Mouse (Mus musculus): ENCODE measurements around the gene Acp6. TPM values are rescaled to one million over a fixed set of nuclear protein-coding genes. Genes with fewer than 3 reads are reported as not detected.

The Acp6 gene
- total and polyA plus RNA-seq, 3 experiments: 50.7 to 91.1 (median 54.4) TPM

GRCm38 (mm10) chr3:97178885-97179284 lies 20.3 kb downstream of the Acp6 start:
- H3K4me1 ChIP-seq (ENCODE audit: insufficient read depth, low read depth, low read length): no peaks in the 10 kb centered on the region
- peaks cover 39% of the 10 kb centered on the region for H3K36me3 ChIP-seq (replicated peaks)
- H3K9me3 ChIP-seq (replicated peaks): no peaks in the 10 kb centered on the region
- no peak for TF ChIP-seq TAL1 (conservative IDR thresholded peaks at IDR 0.05; ENCODE audit: low read depth, low read length)
- TF ChIP-seq POLR2AphosphoS5 (IDR thresholded peaks at IDR 0.05; ENCODE audit: insufficient replicate concordance, low read depth, low read length): no peak
- TF ChIP-seq GATA2 (IDR thresholded peaks at IDR 0.05; ENCODE audit: borderline replicate concordance, low read depth, low read length): no peak
- TF ChIP-seq GATA1 (IDR thresholded peaks at IDR 0.05; ENCODE audit: borderline replicate concordance, low read length): no peak
- TF ChIP-seq CTCF (IDR thresholded peaks at IDR 0.05; ENCODE audit: low read depth, low read length): no peak
- no peak overlapping the region for H3K4me3 ChIP-seq (ENCODE audit: low read depth, low read length)
- no peak for DNase-seq (ENCODE audit: low spot score)
- ATAC-seq (ENCODE audit: extremely low read depth, insufficient number of reproducible peaks, low FRiP score, poor library complexity, severe bottlenecking): no peak
- peaks cover 3% of the 10 kb centered on the region; the same call in 1 of the 2 replicates for H3K27me3 ChIP-seq (ENCODE audit: insufficient read depth, low read length)

- no peaks in the 10 kb centered on the region for H3K9me3 ChIP-seq (replicated peaks)
- no peak for DNase-seq (ENCODE audit: low spot score)
- ATAC-seq (ENCODE audit: extremely low read depth, insufficient number of reproducible peaks, low FRiP score, poor library complexity, severe bottlenecking): no peak
- peaks cover 26% of the 10 kb centered on the region for H3K36me3 ChIP-seq (replicated peaks)
- peaks cover 6% of the 10 kb centered on the region; the same call in 1 of the 2 replicates for H3K4me1 ChIP-seq (ENCODE audit: insufficient read depth, low read depth, low read length)
- no peak overlapping the region for H3K4me3 ChIP-seq (ENCODE audit: low read depth, low read length)
- H3K27me3 ChIP-seq (ENCODE audit: insufficient read depth, low read length): peaks cover 5% of the 10 kb centered on the region; the same call in 1 of the 2 replicates
- no peak for TF ChIP-seq GATA2 (IDR thresholded peaks at IDR 0.05; ENCODE audit: borderline replicate concordance, low read depth, low read length)
- TF ChIP-seq CTCF (IDR thresholded peaks at IDR 0.05; ENCODE audit: low read depth, low read length): no peak
- no peak for TF ChIP-seq GATA1 (IDR thresholded peaks at IDR 0.05; ENCODE audit: borderline replicate concordance, low read length)
- no peak for TF ChIP-seq POLR2AphosphoS5 (IDR thresholded peaks at IDR 0.05; ENCODE audit: insufficient replicate concordance, low read depth, low read length)
- TF ChIP-seq TAL1 (conservative IDR thresholded peaks at IDR 0.05; ENCODE audit: low read depth, low read length): no peak
These were observed 21.9 kb downstream of the Acp6 start for GRCm38 (mm10) chr3:97180527-97180926.

GRCm38 (mm10) chr3:97183810-97184209 lies 25.2 kb downstream of the Acp6 start:
- Histone ChIP-seq H3K4me3 (ENCODE audit: low read depth, low read length) (no peak overlapping the region), H3K27me3 (ENCODE audit: insufficient read depth, low read length) (peaks cover 19% of the 10 kb centered on the region), H3K9me3 (replicated peaks) (no peaks in the 10 kb centered on the region), H3K36me3 (replicated peaks) (no peaks in the 10 kb centered on the region), H3K4me1 (ENCODE audit: insufficient read depth, low read depth, low read length) (peaks cover 7% of the 10 kb centered on the region; the same call in 1 of the 2 replicates)
- peak; percentile 23 for DNase-seq (ENCODE audit: low spot score)
- ATAC-seq (ENCODE audit: extremely low read depth, insufficient number of reproducible peaks, low FRiP score, poor library complexity, severe bottlenecking): peak; percentile 35; the same call in 1 of the 2 replicates
- TF ChIP-seq GATA2 (IDR thresholded peaks at IDR 0.05; ENCODE audit: borderline replicate concordance, low read depth, low read length) (no peak), CTCF (IDR thresholded peaks at IDR 0.05; ENCODE audit: low read depth, low read length) (peak; percentile 24; the same call in 1 of the 2 replicates)

DNA sequence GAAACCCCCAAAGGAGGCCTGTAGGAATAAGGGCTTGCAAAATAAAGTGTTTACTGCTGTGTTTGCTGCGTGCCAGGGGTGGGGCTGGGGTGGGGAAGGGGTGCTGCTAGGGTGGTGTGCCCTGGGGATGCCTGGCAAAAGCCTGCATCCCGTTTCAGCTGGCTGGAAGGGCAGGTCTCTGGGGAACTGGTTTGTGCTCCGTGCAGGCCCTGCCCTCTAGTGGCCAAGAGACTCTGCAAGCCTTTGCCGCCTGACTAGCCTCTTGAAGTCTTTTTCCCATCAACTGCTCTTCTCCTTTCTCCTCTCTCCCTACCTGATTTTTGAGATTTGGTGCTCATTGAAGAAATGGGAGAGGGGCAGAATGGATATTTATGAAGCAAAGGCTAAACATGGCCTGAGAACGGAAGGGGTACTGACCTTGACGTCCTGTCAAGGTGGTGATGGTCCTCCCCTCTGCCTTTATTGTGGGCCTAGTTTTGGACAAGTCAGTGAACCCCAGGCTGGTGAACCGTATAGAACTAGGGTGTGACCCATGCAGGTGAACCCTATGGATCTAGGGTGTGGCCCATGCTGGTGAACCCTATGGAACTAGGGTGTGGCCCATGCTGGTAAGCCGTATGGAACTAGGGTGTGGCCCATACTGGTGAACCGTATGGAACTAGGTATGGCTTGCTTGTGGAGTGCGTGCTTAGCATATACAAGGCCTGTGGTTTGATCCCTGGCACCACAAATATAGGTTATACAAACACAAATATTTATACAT lies 26.7 kb downstream of the Acp6 start:
- Histone ChIP-seq H3K4me1 (ENCODE audit: insufficient read depth, low read depth, low read length) (peaks cover 7% of the 10 kb centered on the region; the same call in 1 of the 2 replicates), H3K27me3 (ENCODE audit: insufficient read depth, low read length) (peaks cover 25% of the 10 kb centered on the region), H3K9me3 (replicated peaks) (no peaks in the 10 kb centered on the region), H3K36me3 (replicated peaks) (no peaks in the 10 kb centered on the region), H3K4me3 (ENCODE audit: low read depth, low read length) (no peak overlapping the region)
- peak; percentile 47 for DNase-seq (ENCODE audit: low spot score)
- ATAC-seq (ENCODE audit: extremely low read depth, insufficient number of reproducible peaks, low FRiP score, poor library complexity, severe bottlenecking): peak; percentile 43; the same call in 1 of the 2 replicates
- peak; percentile 76 for TF ChIP-seq CTCF (IDR thresholded peaks at IDR 0.05; ENCODE audit: low read depth, low read length)
- TF ChIP-seq GATA2 (IDR thresholded peaks at IDR 0.05; ENCODE audit: borderline replicate concordance, low read depth, low read length): no peak

DNA sequence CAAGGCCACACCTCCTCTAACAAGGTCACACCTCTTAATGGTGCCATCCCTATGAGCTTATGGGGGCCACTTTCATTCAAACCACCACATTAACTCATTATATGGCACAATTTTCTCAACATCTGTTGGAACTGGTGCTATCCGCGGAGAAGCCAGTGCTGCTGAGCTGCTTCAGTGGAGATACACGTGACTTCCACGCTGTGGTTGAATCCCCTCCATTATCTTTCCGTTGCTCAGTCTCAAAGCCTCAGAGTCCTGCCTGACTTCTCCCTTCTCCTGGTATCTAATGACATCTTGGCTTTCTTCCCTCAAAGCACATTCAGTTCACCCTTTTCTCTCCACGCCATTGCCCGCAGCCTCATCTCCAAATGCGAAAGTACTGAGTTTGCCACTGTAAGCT lies 38.0 kb downstream of the Acp6 start:
- no peaks in the 10 kb centered on the region for H3K36me3 ChIP-seq (replicated peaks)
- H3K27me3 ChIP-seq (ENCODE audit: insufficient read depth, low read length): peaks cover 7% of the 10 kb centered on the region; the same call in 1 of the 2 replicates
- H3K4me3 ChIP-seq (ENCODE audit: low read depth, low read length): no peak overlapping the region
- no peak for ATAC-seq (ENCODE audit: extremely low read depth, insufficient number of reproducible peaks, low FRiP score, poor library complexity, severe bottlenecking)
- no peak for DNase-seq (ENCODE audit: low spot score)
- TF ChIP-seq TAL1 (conservative IDR thresholded peaks at IDR 0.05; ENCODE audit: low read depth, low read length) (no peak), POLR2AphosphoS5 (IDR thresholded peaks at IDR 0.05; ENCODE audit: insufficient replicate concordance, low read depth, low read length) (no peak), GATA1 (IDR thresholded peaks at IDR 0.05; ENCODE audit: borderline replicate concordance, low read length) (no peak), GATA2 (IDR thresholded peaks at IDR 0.05; ENCODE audit: borderline replicate concordance, low read depth, low read length) (no peak), CTCF (IDR thresholded peaks at IDR 0.05; ENCODE audit: low read depth, low read length) (no peak)
- no peaks in the 10 kb centered on the region for H3K9me3 ChIP-seq (replicated peaks)
- H3K4me1 ChIP-seq (ENCODE audit: insufficient read depth, low read depth, low read length): peaks cover 8% of the 10 kb centered on the region

- TF ChIP-seq GATA1 (IDR thresholded peaks at IDR 0.05; ENCODE audit: borderline replicate concordance, low read length): no peak
- TF ChIP-seq GATA2 (IDR thresholded peaks at IDR 0.05; ENCODE audit: borderline replicate concordance, low read depth, low read length): no peak
- TF ChIP-seq POLR2AphosphoS5 (IDR thresholded peaks at IDR 0.05; ENCODE audit: insufficient replicate concordance, low read depth, low read length): no peak
- no peak for TF ChIP-seq CTCF (IDR thresholded peaks at IDR 0.05; ENCODE audit: low read depth, low read length)
- no peak for TF ChIP-seq TAL1 (conservative IDR thresholded peaks at IDR 0.05; ENCODE audit: low read depth, low read length)
- no peaks in the 10 kb centered on the region for H3K9me3 ChIP-seq (replicated peaks)
- ATAC-seq (ENCODE audit: extremely low read depth, insufficient number of reproducible peaks, low FRiP score, poor library complexity, severe bottlenecking) (no peak), DNase-seq (ENCODE audit: low spot score) (no peak)
- peaks cover 13% of the 10 kb centered on the region for H3K4me1 ChIP-seq (ENCODE audit: insufficient read depth, low read depth, low read length)
- H3K4me3 ChIP-seq (ENCODE audit: low read depth, low read length): no peak overlapping the region
- H3K36me3 ChIP-seq (replicated peaks): no peaks in the 10 kb centered on the region
- peaks cover 2% of the 10 kb centered on the region; the same call in 1 of the 2 replicates for H3K27me3 ChIP-seq (ENCODE audit: insufficient read depth, low read length)
These were observed 40.7 kb downstream of the Acp6 start for GRCm38 (mm10) chr3:97199261-97199660.
